13 mouse cellular contexts compared by ENCODE assay signal in the genomic region with DNA sequence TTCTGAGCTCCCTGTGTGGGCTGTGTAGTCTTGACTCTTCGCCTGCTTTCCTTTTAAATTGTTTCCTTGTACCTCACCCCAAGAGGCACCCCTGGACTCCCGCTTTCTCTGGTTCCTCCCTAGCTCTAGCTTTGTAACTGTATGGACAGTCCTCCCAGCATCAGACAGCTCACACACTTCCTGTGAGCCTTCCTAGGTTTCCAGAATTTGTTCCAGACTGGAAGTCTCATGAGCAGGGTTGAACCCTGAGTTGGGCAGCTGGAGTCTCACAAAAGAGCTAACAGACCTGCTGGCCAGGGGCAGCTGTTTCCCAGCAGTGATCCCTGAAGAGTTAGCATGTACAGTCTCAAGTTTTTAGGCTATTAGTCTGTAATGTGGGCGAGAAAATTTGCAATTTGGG.
A peak's percentile ranks its signal among the peaks of the same experiment; 100 is the strongest.
DNase-seq lines count a peak whose midpoint lies in the region; ATAC-seq lines count a peak whose summit lies in the region.
"Had no signal": no experiment of that assay in that cellular context is flagged by ENCODE, and none has a peak within 500 bp of the region (broad histone marks: within the 10 kb centered on the region; RNA-seq: fewer than 3 reads in every experiment).

No protein-coding gene starts in this region.

- no peak overlapping the region for H3K4me3 ChIP-seq in embryonic facial prominence, embryonic 12.5 days
- no peak overlapping the region for H3K4me3 ChIP-seq in embryonic facial prominence, embryonic 10.5 days
- no peak overlapping the region for H3K4me3 ChIP-seq in heart, embryonic 10.5 days
- H3K4me3 ChIP-seq in limb, embryonic 13.5 days = no peak overlapping the region
- H3K4me3 ChIP-seq: hindbrain, embryonic 13.5 days; liver, embryonic 12.5 days; midbrain, embryonic 10.5 days had no signal

- 77% methylated on average over 3 of the region's 3 CpGs for WGBS in embryonic facial prominence, embryonic 12.5 days
- 85% methylated on average over 3 of the region's 3 CpGs for WGBS in embryonic facial prominence, embryonic 10.5 days
- 80% methylated on average over 3 of the region's 3 CpGs for WGBS in heart, embryonic 10.5 days
- WGBS in limb, embryonic 13.5 days = 70% methylated on average over 3 of the region's 3 CpGs

- no peaks in the 10 kb centered on the region for H3K27me3 ChIP-seq in embryonic facial prominence, embryonic 12.5 days
- H3K27me3 ChIP-seq in embryonic facial prominence, embryonic 10.5 days (replicated peaks; ENCODE audit: low read depth, poor library complexity, severe bottlenecking) = no peaks in the 10 kb centered on the region
- no peaks in the 10 kb centered on the region for H3K27me3 ChIP-seq in heart, embryonic 10.5 days (ENCODE audit: insufficient read depth, poor library complexity, severe bottlenecking)
- H3K27me3 ChIP-seq in limb, embryonic 13.5 days = no peaks in the 10 kb centered on the region
- H3K27me3 ChIP-seq: hindbrain, embryonic 13.5 days; liver, embryonic 12.5 days had no signal

- H3K4me1 ChIP-seq in embryonic facial prominence, embryonic 12.5 days = peaks cover 42% of the 10 kb centered on the region
- H3K4me1 ChIP-seq in embryonic facial prominence, embryonic 10.5 days = peaks cover 25% of the 10 kb centered on the region
- peaks cover 26% of the 10 kb centered on the region for H3K4me1 ChIP-seq in heart, embryonic 10.5 days
- peaks cover 54% of the 10 kb centered on the region for H3K4me1 ChIP-seq in limb, embryonic 13.5 days
- H3K4me1 ChIP-seq: midbrain, embryonic 10.5 days had no signal

- DNase-seq in embryonic facial prominence, embryonic 10.5 days (ENCODE audit: low spot score) = no peak
- peak; percentile 27 to 39 for DNase-seq in kidney, postnatal 4 days
- no peak for DNase-seq in kidney, adult 11 months
- no peak for DNase-seq in heart, embryonic 10.5 days (ENCODE audit: low spot score)
- DNase-seq in thymus, postnatal 0 days (ENCODE audit: low spot score) = no peak
- DNase-seq: cerebellum, postnatal 25 days; retina, postnatal 1 day had no signal

- ATAC-seq in embryonic facial prominence, embryonic 12.5 days (ENCODE audit: insufficient number of reproducible peaks, insufficient read depth, low FRiP score, low TSS enrichment) = no peak
- ATAC-seq in limb, embryonic 13.5 days (ENCODE audit: low FRiP score, low read depth) = no peak
- ATAC-seq in monocyte, adult 5-6 weeks (replicated peaks; ENCODE audit: insufficient number of reproducible peaks, low FRiP score, low TSS enrichment, poor library complexity, severe bottlenecking) = no peak
- ATAC-seq: liver, embryonic 12.5 days had no signal

- no peak overlapping the region for H3K9ac ChIP-seq in embryonic facial prominence, embryonic 12.5 days
- no peak overlapping the region for H3K9ac ChIP-seq in limb, embryonic 13.5 days
- H3K9ac ChIP-seq: hindbrain, embryonic 13.5 days; liver, embryonic 12.5 days had no signal

- no peaks in the 10 kb centered on the region for H3K9me3 ChIP-seq in embryonic facial prominence, embryonic 12.5 days
- H3K9me3 ChIP-seq in embryonic facial prominence, embryonic 10.5 days = no peaks in the 10 kb centered on the region
- no peaks in the 10 kb centered on the region for H3K9me3 ChIP-seq in heart, embryonic 10.5 days
- no peaks in the 10 kb centered on the region for H3K9me3 ChIP-seq in limb, embryonic 13.5 days
- H3K9me3 ChIP-seq: hindbrain, embryonic 13.5 days; liver, embryonic 12.5 days; midbrain, embryonic 10.5 days had no signal

- H3K4me2 ChIP-seq in embryonic facial prominence, embryonic 12.5 days (replicated peaks) = no peak overlapping the region
- H3K4me2 ChIP-seq in limb, embryonic 13.5 days (replicated peaks) = no peak overlapping the region
- H3K4me2 ChIP-seq: hindbrain, embryonic 13.5 days; liver, embryonic 12.5 days had no signal

- peaks cover 14% of the 10 kb centered on the region; the same call in 1 of the 2 replicates for H3K36me3 ChIP-seq in embryonic facial prominence, embryonic 12.5 days
- H3K36me3 ChIP-seq in embryonic facial prominence, embryonic 10.5 days (replicated peaks) = peaks cover 72% of the 10 kb centered on the region
- H3K36me3 ChIP-seq in heart, embryonic 10.5 days = peaks cover 30% of the 10 kb centered on the region
- H3K36me3 ChIP-seq in limb, embryonic 13.5 days = peaks cover 29% of the 10 kb centered on the region

- H3K27ac ChIP-seq in embryonic facial prominence, embryonic 12.5 days = peak overlapping the region; percentile 32
- H3K27ac ChIP-seq in embryonic facial prominence, embryonic 10.5 days (replicated peaks) = no peak overlapping the region
- H3K27ac ChIP-seq in heart, embryonic 10.5 days = peak overlapping the region; percentile 47; the same call in 1 of the 2 replicates
- H3K27ac ChIP-seq in limb, embryonic 13.5 days = peak overlapping the region; percentile 65
- H3K27ac ChIP-seq: hindbrain, embryonic 13.5 days; liver, embryonic 12.5 days; midbrain, embryonic 10.5 days had no signal

Comparison
In these comparisons a context has a peak if more than half of its experiments do, and no peak if none do; other contexts are left out.
1. DNase-seq: peak in kidney, postnatal 4 days (2 of 2); none in embryonic facial prominence, embryonic 10.5 days (single experiment), kidney, adult 11 months (single experiment), heart, embryonic 10.5 days (single experiment) and thymus, postnatal 0 days (single experiment).